Mouse (Mus musculus) heart, postnatal 0 days (tissue): Measurements from ENCODE around the gene Psmb5. TPM values are rescaled to one million over a fixed set of nuclear protein-coding genes. Genes with fewer than 3 reads are reported as not detected.
A peak's percentile ranks its signal among the peaks of the same experiment; 100 is the strongest.

Experiments
- ATAC-seq: fragments of 200-750 bp; cut with Nextera tagmentation; 2 replicates; pipeline ENCODE4 v1.8.0; 2017; ENCODE audit warnings: low read depth, moderate number of reproducible peaks, moderate library complexity; ENCODE audit not compliant: insufficient read depth
- DNase-seq: peaks from one replicate; pipeline ENCODE4 v3.0.0-alpha.2; 2016; ENCODE audit warnings: low spot score
- H3K27ac ChIP-seq: fragments of 300-500 bp; sonication (generic); 2 replicates; pipeline ENCODE4 v1.5.1; 2014; ENCODE audit warnings: low read depth, mild to moderate bottlenecking
- H3K27me3 ChIP-seq: fragments of 300-500 bp; sonication (generic); 2 replicates; pipeline ENCODE4 v1.6.1; 2014; ENCODE audit warnings: low read length, mixed read lengths; ENCODE audit not compliant: control insufficient read depth, insufficient read depth
- H3K36me3 ChIP-seq: fragments of 300-500 bp; sonication (generic); replicated peaks from 2 replicates; pipeline ENCODE4 v1.6.1; 2014; ENCODE audit warnings: low read length, mixed read lengths; ENCODE audit not compliant: control insufficient read depth, insufficient read depth
- H3K4me1 ChIP-seq: fragments of 300-500 bp; sonication (generic); 2 replicates; pipeline ENCODE4 v1.6.1; 2014; ENCODE audit warnings: antibody characterized with exemption; ENCODE audit not compliant: control insufficient read depth, insufficient read depth
- H3K4me2 ChIP-seq: fragments of 300-500 bp; sonication (generic); 2 replicates; pipeline ENCODE4 v1.6.1; 2014; ENCODE audit warnings: low read depth, mild to moderate bottlenecking, low read length, moderate library complexity
- H3K4me3 ChIP-seq: fragments of 300-500 bp; sonication (generic); 2 replicates; pipeline ENCODE4 v1.5.1; 2014; ENCODE audit warnings: low read depth, low read length
- H3K9ac ChIP-seq: fragments of 300-500 bp; sonication (generic); replicated peaks from 2 replicates; pipeline ENCODE4 v1.6.1; 2014; ENCODE audit warnings: low read depth, low read length, mixed read lengths
- H3K9me3 ChIP-seq: fragments of 300-500 bp; sonication (generic); replicated peaks from 2 replicates; pipeline ENCODE4 v1.6.1; 2016; ENCODE audit warnings: low read length; ENCODE audit not compliant: control insufficient read depth
- CTCF ChIP-seq: IDR thresholded peaks from 2 replicates; pipeline ENCODE4 v1.5.1; 2016; ENCODE audit warnings: antibody characterized with exemption, control low read depth, low read depth
- EP300 ChIP-seq: IDR thresholded peaks from 2 replicates; pipeline ENCODE4 v1.6.1; 2016; ENCODE audit warnings: antibody characterized with exemption, low read depth
- WGBS: fragments of 180-500 bp; shearing (Covaris S2); extraction: QIAGEN DNeasy Blood & Tissue Kit; methylation state at CpG from one replicate; pipeline ENCODE4 v1.1.7; 2014; 5-methylcytosine and 5-hydroxymethylcytosine counted together
- polyA plus RNA-seq: library from polyadenylated mRNA; unstranded; fragments of >200 nt; fragmentation: Nextera tagmentation; extraction: Ambion mirVana; gene quantifications from 2 replicates; pipeline ENCODE4 v1.2.1, GENCODE M21; 2015
- total RNA-seq: library from RNA; depleted of rRNA; stranded (reverse); fragments of >200 nt; gene quantifications from 2 replicates; pipeline ENCODE4 v1.2.3, GENCODE M21; 2014; ENCODE audit warnings: low replicate concordance

Psmb5 gene
- total and polyA plus RNA-seq, 2 experiments from 2014 or later: 207 to 342 TPM

DNA sequence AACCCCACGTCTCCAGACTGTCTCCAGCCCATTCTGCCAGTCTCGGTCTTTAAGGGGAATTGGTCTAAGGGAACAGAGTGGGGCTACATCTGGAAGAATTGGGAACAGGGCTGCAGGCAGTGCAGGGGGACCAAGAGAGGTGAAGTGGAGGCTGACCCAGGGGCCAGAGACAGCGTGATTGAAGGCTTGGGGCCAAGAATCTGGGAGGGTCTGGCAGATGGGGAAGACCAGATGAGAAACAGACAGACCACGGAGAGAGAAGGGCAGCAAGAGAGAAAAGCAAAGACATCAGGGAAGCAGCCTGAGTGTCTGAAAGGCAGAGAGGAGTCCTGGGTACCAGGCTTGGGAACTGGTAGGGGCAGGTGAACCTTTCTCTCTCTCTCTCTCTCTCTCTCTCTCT, 22.3 kb upstream of the Psmb5 start:
- no peaks in the 10 kb centered on the region for H3K9me3 ChIP-seq
- no peak overlapping the region for H3K27ac ChIP-seq
- TF ChIP-seq EP300: no peak
- TF ChIP-seq CTCF: no peak
- DNase-seq (no peak), ATAC-seq (no peak)
- peaks cover 32% of the 10 kb centered on the region for H3K36me3 ChIP-seq
- H3K27me3 ChIP-seq: no peaks in the 10 kb centered on the region
- H3K4me1 ChIP-seq: no peaks in the 10 kb centered on the region
- H3K9ac ChIP-seq: no peak overlapping the region
- no peak overlapping the region for H3K4me3 ChIP-seq
- peak overlapping the region; percentile 88; the same call in 1 of the 2 replicates for H3K4me2 ChIP-seq
- WGBS: 53% methylated on average over 4 of the region's 4 CpGs

DNA sequence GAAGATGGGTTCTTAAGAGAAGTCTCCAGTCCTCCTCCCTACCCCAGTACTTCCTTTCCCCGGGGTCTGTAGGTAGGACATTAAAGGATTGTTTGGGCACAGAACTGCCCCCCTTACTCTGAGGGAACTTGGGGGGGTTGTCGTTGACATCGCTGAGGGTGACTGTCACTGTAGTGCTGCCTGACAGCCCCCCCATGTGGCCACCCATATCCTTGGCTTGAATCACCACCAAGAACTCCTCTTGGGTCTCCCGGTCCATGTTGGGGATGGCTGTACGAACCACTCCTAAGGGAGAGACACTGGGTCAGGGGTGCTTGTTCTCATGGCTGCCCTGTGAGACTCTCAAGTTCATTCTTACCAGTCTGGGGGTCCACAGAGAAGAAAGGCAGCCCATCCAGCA, 20.4 kb upstream of the Psmb5 start:
- no peaks in the 10 kb centered on the region for H3K9me3 ChIP-seq
- H3K4me3 ChIP-seq: no peak overlapping the region
- H3K27me3 ChIP-seq: no peaks in the 10 kb centered on the region
- no peak overlapping the region for H3K27ac ChIP-seq
- ATAC-seq (no peak), DNase-seq (no peak)
- 65% methylated on average over 5 of the region's 5 CpGs for WGBS
- no peak overlapping the region for H3K4me2 ChIP-seq
- no peak overlapping the region for H3K9ac ChIP-seq
- H3K36me3 ChIP-seq: peaks cover 16% of the 10 kb centered on the region
- no peaks in the 10 kb centered on the region for H3K4me1 ChIP-seq
- no peak for TF ChIP-seq EP300
- peak; percentile 17; the same call in 1 of the 2 replicates for TF ChIP-seq CTCF

DNA sequence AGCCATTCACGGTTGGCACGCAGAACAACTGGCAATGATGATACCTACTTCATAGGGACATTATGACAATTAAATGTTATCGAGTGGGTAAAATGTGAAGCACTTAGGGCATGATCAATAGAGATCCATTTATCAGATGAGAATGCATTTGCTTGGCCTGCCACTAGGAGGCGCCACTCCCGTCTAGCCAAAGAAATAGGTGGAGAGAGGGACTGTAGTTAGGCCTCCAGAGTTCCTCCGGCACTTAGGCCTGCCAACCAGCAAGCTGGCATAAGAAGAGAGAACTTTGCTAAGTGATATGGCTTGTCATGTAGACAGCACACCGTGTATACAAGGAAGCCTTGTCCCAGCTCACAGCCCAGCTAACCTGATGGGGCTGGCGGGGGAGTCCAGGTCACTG, 19.1 kb upstream of the Psmb5 start:
- WGBS: 53% methylated on average over 8 of the region's 8 CpGs
- H3K27me3 ChIP-seq: no peaks in the 10 kb centered on the region
- no peak overlapping the region for H3K4me2 ChIP-seq
- no peaks in the 10 kb centered on the region for H3K9me3 ChIP-seq
- H3K27ac ChIP-seq: no peak overlapping the region
- H3K4me1 ChIP-seq: no peaks in the 10 kb centered on the region
- no peak overlapping the region for H3K4me3 ChIP-seq
- ATAC-seq: no peak
- H3K9ac ChIP-seq: no peak overlapping the region
- peak; percentile 35 for DNase-seq
- TF ChIP-seq CTCF: peak; percentile 71
- TF ChIP-seq EP300: no peak
- H3K36me3 ChIP-seq: peaks cover 9% of the 10 kb centered on the region; the same call in 1 of the 2 replicates

DNA sequence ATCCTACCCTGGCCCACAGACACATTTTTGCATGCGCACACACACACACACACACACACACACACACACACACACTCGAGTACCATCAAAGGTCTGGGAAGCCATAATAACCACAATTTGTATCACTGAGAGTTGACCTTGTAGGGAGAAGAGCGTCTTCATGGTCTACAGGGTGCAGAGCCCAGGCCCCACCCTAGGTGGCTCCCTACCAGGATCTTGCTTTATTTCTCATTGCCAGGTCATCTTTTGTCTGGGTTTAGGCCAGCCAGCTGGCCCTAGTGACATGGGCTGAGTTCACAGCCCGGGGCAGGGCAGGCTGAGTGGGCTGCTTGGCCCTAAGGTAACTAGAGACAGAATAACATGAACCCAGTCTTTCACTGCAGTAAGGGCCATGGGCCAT, 16.4 kb upstream of the Psmb5 start:
- H3K4me1 ChIP-seq: no peaks in the 10 kb centered on the region
- no peak overlapping the region for H3K9ac ChIP-seq
- no peak for DNase-seq
- H3K27ac ChIP-seq: no peak overlapping the region
- no peaks in the 10 kb centered on the region for H3K9me3 ChIP-seq
- ATAC-seq: no peak
- TF ChIP-seq EP300 (no peak), CTCF (peak; percentile 16; the same call in 1 of the 2 replicates)
- 75% methylated on average over 4 of the region's 4 CpGs for WGBS
- H3K27me3 ChIP-seq: no peaks in the 10 kb centered on the region
- H3K4me3 ChIP-seq: no peak overlapping the region
- H3K4me2 ChIP-seq: no peak overlapping the region
- H3K36me3 ChIP-seq: peaks cover 8% of the 10 kb centered on the region; the same call in 1 of the 2 replicates

DNA sequence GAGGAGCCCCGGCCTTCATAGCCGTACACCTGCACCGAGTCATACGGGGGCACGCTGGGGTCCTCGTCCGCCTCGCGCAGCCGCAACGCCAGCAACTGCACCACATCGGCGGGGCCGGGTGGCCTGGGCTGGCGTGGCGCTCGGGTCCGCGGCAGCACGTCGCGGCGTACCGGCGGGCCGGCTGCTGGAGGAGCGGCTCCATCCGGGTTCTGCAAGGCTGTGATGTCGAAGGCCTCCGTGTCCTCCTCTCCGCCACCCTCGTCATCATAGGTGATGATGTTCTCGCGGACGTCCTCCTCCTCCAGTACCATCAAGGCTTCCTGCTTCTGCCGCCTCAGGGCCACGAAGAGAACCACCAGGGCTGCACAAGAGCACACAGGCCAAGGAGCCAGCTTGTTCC, 14.4 kb upstream of the Psmb5 start:
- H3K27me3 ChIP-seq: no peaks in the 10 kb centered on the region
- DNase-seq (no peak), ATAC-seq (no peak)
- no peak overlapping the region for H3K4me2 ChIP-seq
- no peaks in the 10 kb centered on the region for H3K9me3 ChIP-seq
- H3K4me3 ChIP-seq: no peak overlapping the region
- H3K27ac ChIP-seq: no peak overlapping the region
- no peaks in the 10 kb centered on the region for H3K4me1 ChIP-seq
- no peak overlapping the region for H3K9ac ChIP-seq
- TF ChIP-seq EP300: no peak
- no peak for TF ChIP-seq CTCF
- H3K36me3 ChIP-seq: peaks cover 8% of the 10 kb centered on the region; the same call in 1 of the 2 replicates
- 88% methylated on average over 37 of the region's 37 CpGs for WGBS

DNA sequence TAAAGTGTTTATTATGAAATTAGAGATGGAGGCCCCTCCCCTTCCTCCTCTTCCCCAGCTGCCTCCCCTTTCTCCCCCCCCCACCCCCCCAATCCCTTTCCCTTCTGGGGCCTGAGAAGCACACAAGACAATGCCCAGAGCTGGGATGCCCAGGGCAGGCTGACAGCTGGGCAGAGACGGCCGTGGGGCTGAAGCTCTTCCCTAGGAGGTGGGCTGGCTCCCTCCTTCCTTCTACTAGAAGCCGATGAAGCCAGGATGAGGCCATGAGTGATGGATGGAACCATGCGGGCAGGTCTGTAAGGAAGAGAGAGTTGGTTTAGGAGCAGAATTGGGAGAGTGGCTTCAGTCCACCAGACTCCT, 13.4 kb upstream of the Psmb5 start:
- Histone ChIP-seq H3K4me1 (no peaks in the 10 kb centered on the region), H3K9me3 (no peaks in the 10 kb centered on the region), H3K36me3 (peaks cover 8% of the 10 kb centered on the region; the same call in 1 of the 2 replicates), H3K27ac (no peak overlapping the region), H3K4me3 (no peak overlapping the region), H3K9ac (no peak overlapping the region), H3K4me2 (no peak overlapping the region), H3K27me3 (no peaks in the 10 kb centered on the region)
- ATAC-seq: no peak
- TF ChIP-seq EP300: no peak
- no peak for TF ChIP-seq CTCF
- 78% methylated on average over 4 of the region's 4 CpGs for WGBS
- no peak for DNase-seq
